Mouse (Mus musculus) erythroblast, adult 5-6 weeks (primary cell): ENCODE data around the gene Ehbp1. TPM values are rescaled to one million over a fixed set of nuclear protein-coding genes. Genes with fewer than 3 reads are reported as not detected.

Experiments
- ATAC-seq: replicated peaks from 2 replicates; pipeline ENCODE4 v1.8.0; 2016; ENCODE audit warnings: moderate number of reproducible peaks, mild to moderate bottlenecking, moderate TSS enrichment, inconsistent platforms; ENCODE audit not compliant: poor library complexity, low FRiP score, severe bottlenecking
- total RNA-seq, 2 experiments: library from RNA; stranded (forward) in 1 of 2; stranded (reverse) in 1 of 2; fragments of 150-400 nt in 1 of 2; fragments of 200-764, 138-1000 nt in 1 of 2; gene quantifications; 2 replicates each; pipeline versions ENCODE4 v1.2.3 to v1.2.4; 2015 to 2017; ENCODE audit warnings: low replicate concordance in 2 of 2

Ehbp1 gene
- total RNA-seq, 2 experiments from 2014 or later: 1.4 TPM; not detected in 1

- ATAC-seq: no peak
These were observed 347.4 kb downstream of the Ehbp1 start for GRCm38 (mm10) chr11:21994377-21995370.

DNA sequence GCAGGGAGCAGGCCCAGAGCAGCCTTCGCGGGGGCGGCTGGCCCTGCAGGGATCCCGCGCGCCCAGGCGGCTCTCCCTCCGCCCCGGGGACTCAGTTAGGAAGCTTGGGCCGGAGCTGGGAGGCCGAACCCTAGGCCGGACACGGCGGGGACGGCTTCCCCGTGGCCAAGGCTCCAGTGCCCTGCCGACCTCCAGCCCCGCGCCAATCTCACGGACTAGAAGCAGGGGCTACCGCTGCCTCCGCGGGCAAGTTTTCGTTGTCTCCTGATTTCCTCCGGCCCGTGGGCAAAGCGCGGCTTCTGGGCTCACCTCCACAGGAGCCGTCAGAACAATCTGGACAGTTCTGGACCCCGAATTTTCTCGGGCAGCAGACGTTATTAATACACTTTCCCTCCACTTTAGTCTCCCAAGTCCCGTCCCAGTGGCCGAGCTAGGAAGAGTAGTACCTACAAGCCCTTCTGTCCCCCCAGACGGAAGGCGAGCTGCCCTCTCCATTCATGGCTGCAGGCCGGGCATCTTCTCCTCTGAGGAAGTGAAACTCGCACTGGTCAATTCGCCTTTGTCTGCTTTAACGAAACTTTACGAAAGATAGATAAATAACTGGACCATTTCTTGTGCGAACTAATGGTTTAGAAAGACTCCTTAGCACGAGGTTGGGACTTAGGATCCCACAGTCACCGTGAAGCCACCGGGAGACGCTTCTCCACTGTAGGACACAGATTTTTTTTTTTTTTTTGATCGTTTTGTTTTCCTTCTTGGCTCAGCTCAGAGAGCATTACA is 348.3 kb downstream of the Ehbp1 start:
- no peak for ATAC-seq

DNA sequence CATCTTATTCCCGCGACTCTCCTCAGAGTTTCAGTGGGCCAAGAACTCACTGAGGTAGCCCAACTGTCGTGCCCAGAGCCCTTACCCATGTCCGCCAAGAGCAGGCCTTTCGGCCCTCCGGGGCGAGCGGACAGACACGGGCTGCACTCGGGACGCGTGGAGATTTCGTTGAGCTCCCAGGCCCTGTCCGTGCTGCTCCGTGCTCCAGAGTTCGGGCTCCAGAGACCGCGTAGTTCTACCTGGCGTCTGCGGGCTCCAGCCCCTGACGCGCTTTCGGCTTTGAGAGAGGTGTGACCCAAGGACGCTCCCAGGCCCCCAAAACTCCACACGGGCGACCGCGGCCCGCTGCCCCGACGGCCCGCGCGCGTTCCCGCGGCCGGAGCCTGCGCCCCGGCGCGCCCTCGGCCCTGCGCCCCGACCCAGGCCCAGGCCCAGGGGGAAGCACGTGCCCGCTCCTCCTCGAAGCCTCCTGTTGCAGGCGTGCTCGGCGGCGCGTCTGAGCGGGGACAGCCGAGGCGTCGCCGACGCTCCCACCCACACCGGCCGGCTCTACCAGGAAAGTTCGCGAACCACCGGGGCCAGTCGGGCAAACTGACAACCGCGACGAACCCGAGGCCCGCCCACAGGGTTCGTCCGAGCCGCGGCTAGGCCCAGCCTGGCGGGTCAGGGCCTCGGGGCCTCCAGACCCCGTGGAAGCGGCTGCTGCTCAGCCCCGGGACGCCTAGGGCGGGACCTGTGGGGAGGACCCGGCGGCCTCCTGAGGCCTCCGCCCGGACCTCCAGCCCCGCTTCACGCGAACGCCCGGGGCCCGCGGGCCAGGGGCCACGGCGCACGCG is 349.1 kb downstream of the Ehbp1 start:
- ATAC-seq: no peak

DNA sequence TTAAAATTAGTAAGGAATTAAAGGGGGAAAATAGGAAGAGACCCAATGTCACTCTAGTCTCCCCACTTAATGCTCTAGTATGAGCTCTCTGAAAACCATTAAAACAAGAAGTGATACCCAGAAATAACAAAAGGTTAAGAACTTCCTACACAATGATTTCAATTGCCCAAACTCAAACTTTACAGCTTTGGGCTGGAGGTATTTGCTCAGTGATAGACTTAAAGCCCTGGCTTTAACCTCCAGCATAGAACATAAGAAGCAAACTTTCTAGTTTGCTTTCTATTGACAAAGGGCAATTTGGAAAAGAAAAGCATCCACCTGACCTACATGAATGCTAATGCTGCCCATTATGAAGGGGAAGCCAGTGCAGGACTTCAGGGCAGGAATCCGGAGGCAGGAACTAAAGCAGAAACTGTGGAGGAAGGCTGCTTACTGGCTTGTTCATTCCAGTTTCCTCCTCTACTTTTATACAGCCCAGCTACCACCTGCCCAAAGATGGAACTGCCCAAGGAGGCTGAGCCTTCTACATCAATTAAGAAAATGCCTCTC is 353.6 kb downstream of the Ehbp1 start:
- ATAC-seq: no peak

GRCm38 (mm10) chr11:21985118-21985517 is 357.0 kb downstream of the Ehbp1 start:
- ATAC-seq: no peak

DNA sequence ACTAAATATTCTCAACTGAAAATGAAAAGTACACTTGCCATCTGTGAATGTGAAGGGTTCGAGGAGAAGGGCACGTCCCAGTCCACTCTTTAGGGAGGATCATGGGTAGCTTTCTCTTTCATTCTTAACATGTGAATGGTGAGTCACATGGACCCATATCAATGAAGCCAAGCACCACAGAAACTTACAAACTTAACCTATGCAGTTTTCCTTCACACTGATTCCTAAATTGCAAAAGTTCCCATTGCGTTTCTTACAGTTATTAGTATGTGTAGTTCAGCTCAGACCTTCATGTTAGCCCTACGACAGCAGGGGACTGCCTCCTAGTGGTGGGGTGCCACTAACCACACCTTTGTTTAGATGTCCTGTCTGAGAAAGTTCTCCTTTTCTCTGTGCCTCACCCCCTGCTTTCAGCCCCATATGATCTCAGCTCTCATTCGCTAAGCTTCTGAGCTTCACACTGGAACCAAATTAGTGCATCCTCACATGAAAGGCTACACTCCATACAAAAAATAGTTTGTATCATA is 368.0 kb downstream of the Ehbp1 start:
- ATAC-seq: no peak

DNA sequence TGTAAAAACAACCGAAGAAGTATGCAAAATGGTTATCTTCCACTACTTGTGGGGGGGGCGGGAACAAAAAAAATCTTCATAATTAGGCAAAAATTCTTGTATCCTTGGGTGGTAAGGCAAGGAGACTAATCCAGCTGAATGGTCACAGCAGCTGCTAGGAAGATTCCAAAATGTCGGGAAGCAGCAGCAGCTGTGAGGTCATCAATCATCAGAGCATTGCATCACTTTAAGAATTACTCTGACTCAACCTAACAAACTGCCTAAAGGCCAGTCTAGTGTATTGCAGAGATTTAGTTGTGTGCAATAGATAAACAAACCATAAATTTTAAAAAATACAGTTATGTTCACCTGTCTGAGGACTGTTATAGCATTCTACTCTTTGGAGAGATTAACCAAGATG is 368.5 kb downstream of the Ehbp1 start:
- ATAC-seq: no peak

DNA sequence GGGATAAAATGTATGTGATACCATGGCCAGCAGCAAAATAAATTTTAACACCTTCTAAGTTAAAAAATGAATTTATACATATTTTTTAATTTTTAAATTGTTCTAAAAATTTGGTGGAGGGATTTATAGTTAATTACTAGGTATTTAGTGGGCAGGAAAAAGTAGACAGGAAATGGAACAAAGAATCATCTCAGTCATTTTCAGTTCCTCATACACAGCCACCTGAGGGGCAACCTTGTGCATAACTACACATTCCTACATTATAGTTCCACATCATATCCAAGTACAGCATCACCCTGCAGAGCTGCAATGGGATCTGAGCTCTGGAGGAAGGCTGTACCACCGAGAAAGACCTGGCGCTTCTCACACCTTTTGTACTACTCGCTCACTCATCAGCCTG is 373.2 kb downstream of the Ehbp1 start:
- ATAC-seq: no peak

Other genes starting within 250 kb of the Ehbp1 start
- gene Tmem17, start 169.8 kb upstream of the Ehbp1 start, total RNA-seq (2015; ENCODE audit: low replicate concordance): 0.58 TPM in 1 of 2 replicates, not detected in the other
- 0.85 TPM in 1 of 2 replicates, not detected in the other for gene Tmem17, start 169.8 kb upstream of the Ehbp1 start, total RNA-seq (2017; ENCODE audit: low replicate concordance)